Mouse (Mus musculus) ovary, postnatal 10 days (tissue): ENCODE results near the gene G3bp2.

Source experiments
- DNase-seq: peaks from one replicate; pipeline ENCODE4 v3.0.0; 2022; ENCODE audit warnings: low spot score

Gene G3bp2

DNA sequence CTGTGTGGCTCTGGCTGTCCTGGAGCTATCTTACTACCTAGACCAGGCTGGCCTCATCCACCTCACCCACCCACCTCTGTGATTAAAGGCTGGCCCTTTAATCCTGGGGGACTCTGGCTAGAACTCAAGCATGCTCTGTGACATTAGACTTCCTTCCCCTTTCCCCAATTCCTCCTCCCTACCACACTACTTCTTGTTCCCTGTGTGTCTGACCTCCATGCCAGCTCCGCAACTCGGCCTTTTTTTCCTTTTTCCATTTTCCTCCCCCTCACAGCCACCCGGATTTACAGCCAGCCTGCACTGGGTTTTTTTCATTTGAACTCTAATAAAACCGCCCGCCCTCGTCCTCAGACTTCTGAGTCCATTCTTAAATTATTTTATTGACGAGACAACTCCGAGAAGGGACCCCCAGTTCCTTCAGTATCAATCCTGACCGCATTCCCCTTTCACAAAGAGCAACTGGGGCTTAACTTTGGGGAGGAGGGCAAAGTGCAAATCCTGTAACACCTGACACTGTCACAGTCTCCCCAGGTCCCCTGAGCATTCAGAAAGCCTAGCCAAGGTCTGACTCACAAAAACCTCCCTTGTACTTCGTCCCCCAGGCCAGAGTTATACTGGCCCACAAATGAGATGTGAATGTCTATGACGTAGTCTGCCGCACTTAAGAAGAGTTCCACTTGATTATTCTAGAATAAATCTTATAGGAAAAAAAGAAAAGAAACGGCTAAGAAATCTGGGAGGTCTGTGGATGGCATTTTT, 15.0 kb upstream of the G3bp2 start:
- no peak for DNase-seq

DNA sequence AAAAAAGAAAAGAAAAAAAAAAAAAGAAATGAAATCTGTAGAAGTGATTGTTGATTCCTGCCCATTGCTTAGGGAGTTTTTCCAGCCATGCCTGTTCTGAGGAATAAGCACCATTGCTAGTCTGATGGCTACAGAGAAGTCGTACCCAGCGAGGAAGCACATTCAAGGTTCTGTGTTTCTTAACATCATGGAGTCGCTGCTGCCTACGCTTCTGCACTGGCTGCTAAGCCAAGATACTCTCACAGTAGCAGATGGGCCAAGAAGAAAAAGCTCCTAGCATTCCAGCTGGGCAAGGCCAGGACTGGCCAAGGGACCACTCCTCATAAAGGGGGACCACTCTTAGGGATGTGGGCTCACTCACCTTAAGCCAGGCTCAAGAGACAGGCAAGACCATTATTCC, 14.3 kb upstream of the G3bp2 start:
- DNase-seq: no peak

DNA sequence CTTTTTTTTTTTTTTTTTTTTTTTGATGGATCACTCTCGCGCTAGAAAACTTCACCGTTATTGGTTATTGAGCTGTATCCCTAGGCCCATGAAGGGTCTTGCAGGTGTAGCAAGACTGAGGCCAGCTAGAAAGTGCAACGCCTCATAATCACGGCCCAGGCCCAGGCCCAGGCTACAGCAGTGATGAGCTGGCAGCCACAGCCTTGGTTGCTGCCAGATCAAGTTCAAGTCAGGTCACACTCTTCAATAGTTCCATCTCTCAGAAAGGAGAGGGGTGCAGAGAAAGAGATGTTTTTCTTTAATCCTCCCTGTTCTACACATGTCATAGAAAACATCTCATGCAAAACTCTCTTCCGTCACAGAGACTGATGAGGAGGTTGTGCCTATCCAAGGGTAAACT, 13.3 kb upstream of the G3bp2 start:
- no peak for DNase-seq

DNA sequence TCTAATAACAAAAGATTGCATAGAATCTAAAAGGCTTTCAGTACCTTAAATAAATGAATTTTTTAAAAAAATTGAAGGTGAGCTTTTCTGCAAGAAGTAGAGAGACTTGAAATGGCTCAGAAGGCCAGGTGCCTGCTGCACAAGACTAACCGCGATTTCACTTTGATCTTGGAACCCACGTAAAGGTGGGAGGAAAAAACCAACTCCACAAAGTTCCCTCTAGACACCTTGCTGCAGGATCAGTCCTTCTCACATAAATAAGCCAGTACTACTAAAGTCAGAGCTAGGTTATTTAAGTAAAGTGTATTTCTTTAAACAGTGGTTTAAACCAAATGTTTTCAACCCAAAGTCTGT, 10.5 kb upstream of the G3bp2 start:
- DNase-seq: no peak

DNA sequence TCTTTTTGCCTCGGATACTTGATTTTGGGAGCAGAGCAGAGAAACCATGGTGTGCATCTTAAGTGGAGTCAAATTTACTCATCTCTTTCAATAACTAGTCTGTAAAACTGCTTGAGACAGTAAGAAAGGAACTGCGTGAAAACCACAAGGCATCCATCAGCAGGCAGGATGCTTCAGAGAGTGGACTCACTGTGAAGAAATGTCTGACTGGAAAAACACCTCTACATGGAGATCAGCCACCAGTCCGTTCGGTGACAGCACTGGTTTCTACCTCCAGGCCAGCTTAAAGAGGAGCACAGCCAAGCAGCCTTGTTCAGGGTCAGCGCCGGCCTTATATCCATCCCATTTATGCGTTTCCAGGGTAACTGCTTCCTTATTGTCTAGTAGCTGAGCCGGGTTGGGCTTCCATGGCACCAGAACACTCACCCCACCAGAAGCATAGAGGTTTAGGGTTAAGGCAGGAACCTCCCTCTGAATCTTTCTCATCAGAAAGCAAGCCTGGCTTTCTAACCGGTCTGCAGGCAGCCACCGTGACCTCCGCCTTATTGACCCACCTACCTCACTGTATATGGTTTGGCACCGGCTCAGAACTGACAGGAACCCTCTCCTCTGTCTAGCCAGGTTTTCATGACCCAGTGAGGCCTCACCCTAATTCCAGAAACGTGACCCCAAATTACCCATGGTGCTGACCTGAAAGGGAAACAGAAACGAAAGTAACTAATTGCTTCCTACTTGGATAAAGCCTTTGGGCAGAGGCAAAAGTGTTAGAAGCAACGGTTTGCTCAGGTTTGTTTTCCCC, 9.9 kb upstream of the G3bp2 start:
- no peak for DNase-seq

DNA sequence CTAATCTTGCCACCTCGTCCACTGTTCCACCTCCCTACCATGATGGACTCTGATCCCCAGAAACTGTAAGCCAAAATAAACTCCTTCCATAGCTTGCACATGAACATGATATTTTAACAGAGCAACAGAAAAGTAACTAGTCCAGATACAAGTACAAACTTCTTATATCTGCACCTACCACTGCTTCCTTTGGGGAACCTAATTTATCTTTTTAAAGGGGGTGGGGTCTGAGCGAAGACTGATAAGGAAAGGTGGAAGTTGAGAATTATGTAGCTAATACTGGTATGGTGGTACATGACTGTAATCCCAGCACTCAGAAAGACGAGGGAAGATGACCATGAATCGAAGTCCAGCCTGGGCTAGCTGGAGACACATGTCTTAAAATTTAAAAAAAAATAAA, 4.0 kb upstream of the G3bp2 start:
- DNase-seq: no peak

DNA sequence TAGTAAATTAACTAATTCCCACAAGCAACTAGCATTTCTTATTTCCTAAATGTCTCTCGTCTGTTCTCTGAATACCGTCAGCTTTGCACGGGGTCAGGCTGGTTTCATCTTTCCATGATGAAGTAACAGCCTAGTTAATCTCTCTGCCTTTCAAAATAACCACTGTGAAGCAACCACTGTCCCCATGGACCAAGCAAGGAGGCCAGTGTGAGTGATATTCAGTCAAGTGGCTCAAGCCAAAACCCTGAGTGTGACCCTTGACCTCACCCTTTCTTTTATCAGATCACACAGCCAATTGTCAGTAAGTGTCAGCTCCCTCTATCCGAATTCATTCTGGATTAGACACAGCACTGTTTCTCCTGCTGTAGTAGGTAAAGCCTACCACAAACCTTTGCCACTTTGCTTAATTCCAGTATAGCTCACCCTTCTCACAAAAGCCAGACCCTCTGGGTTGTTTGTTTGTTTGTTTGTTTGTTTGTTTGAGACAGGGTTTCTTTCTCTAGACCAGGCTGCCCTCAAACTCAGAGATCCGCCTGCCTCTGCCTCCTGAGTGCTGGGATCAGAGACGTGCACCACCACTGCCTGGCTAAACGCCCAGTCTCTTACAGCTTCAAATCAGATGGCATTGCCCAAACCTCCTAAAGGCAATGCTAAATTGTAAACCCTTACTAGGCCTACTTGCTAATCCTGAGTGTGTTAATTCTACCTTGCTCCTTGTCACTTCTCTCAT, 2.5 kb upstream of the G3bp2 start:
- DNase-seq: no peak

DNA sequence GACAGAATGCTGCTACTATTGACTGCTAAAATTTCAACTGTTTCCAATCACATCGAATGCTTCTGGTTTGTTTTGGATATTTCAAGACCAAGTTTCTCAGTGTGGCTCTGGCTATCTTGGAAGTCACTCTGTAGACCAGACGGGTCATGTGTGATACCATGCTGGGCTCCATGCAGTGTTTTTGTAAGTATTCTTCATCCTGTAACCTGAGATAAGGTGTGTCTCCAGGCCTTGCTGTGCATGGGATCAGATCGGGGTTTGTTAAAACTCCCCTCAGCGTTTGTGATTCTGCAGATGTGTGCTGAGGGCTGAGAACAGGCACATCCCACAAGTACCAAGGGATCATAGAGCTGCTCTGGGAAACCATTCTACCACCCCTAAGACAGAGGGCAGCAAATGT, 1.7 kb upstream of the G3bp2 start:
- no peak for DNase-seq

DNA sequence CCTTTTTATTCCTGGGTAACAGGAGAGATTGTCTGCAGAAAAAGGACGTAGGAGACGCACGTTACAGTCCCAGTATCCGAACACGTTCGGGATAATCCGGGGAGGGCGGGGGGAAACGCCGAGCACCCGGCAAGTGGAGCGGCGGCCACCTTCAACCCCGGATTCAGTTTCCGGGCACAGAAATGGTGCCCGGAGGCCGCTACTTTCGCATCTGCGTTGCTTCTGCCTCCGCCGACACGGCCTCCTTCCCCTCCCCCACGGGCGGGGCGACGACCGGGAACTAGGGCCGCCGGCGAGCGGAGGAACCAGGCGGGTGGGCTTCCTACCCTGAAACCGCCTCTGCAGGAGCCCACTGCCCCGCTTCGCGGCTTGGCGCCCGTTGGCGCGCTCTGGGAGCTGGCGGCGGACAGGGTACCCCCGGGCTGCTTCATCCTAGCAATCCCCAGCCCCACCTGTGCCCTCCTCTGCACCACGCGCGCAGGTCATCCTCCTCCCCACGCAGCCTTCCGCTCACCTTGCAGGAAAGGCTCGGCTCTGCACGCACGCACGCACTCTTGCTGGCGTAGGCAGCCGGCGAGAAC, 608 bp downstream of the G3bp2 start:
- DNase-seq: no peak

DNA sequence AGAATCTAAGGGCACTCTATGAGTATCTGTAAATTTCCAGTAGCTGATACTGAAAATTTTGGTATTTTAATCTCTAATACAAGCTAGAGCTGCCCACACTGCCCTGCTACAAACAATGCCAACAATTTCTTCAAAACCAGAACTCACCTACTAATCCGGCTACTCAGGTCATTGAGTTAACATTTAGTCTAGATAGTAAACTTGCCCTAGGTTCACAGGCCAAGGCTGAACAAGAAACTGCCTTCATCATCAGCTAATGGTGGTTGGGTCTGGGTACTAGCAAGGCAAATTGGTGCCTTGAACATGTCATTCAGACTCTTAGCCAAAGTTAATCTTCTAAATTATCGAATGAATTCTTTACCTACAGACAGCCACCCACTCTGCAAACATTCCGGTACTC, 2.2 kb downstream of the G3bp2 start:
- no peak for DNase-seq

DNA sequence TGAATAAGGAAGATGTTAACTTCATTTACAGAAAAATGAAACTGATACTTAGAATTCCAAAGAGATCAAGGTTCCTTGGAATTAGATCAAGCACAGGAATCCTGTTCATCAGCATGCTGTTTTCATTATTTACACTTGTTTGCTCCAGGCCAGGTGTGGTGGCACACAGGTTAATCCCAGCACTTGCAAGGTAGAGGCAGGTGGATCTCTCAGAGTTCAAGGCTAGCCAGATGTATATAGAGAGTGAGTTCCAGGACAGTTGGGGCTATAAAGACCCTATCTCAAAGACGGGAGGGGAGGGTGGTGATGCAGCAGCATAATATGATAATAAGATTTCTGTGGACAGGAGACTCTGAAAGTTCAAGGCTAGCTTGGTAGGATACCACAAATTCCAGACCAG, 3.1 kb downstream of the G3bp2 start:
- no peak for DNase-seq

DNA sequence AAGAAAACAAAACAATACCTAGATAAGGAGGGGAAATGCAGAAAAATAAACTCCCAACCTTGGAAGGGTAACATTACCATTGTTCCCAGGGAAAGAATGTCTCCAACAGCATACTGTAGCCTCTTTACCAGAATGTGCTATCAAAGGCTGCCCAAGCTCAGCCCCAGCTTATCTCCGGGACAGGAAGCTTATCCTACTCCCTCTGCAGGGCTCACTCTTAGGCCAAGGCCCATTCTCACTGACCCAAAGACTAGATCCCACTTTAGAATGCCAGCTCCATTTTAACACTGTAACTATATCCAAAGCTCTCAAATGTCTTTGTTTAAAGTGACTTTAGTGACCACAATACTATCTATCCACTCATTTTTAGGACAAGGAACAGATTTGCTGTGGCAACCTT, 4.2 kb downstream of the G3bp2 start:
- DNase-seq: no peak

DNA sequence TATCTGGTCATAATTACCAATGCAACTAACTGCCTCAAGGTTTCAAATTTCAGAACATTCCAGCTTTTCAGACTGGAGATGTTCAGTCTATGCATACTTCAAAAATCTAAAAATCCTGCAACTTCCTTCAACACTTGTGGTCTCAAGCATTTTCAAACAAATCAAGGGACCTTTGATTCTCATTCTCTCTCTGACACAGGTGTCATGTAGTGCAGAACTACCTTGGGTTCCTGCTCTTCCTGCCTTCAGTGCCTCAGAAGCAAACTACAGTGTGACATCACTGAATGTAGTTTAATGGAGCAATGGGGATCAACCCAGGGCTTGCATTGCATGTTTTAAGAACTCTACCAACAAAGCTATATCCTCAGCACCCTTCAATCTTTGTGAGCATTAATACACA, 4.8 kb downstream of the G3bp2 start:
- DNase-seq: no peak

DNA sequence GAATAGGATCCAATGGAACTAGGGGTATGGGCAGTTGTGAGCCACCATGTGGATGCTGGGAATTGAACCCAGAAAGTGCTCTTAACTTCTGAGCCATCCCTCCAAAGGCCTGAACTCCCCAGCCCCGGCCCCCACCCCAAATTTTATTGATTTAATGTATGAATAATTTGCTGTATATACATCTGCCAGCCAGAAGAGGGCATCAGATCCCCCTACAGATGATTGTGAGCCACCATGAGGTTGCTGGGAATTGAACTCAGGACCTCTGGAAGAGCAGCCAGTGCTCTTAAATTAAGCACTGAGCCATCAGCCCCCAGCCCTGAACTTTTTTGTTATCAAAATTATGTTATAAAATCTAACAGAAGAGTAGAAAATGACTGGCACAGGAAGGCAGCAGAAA, 7.2 kb downstream of the G3bp2 start:
- DNase-seq: no peak

DNA sequence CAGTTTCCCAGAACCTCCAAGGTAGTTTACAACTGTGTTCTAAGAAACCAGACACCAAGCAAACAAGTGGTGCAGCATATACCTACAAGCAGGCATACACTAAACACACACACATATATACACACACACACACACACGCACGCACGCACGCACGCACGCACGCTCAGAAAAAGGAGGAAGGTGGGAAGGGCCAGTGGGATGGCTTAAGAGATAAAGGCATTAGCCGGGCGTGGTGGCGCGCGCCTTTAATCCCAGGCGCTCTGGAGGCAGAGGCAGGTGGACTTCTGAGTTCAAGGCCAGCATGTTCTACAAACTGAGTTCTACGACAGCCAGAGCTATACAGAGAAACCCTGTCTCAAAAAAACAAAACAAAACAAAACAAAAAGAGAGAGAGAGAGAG, 9.5 kb downstream of the G3bp2 start:
- DNase-seq: no peak

DNA sequence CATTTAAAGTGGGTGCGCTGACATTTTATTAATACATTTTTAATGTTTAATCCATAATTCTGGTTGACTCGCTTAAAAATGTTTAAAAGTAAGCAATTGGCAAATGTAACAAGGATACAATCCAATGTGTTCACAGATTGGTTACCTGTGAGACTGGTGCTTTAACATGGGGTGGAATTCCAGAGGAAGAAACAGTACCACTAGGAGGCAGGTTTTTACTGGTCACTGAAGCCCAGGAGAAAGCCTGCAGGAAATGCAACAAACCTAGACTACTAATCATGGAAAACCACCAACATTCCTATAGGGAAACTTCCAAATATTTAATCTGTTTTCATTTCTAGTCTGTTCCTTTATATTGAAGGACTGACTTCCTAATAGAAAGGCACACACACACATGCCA, 20.3 kb downstream of the G3bp2 start:
- DNase-seq: no peak

DNA sequence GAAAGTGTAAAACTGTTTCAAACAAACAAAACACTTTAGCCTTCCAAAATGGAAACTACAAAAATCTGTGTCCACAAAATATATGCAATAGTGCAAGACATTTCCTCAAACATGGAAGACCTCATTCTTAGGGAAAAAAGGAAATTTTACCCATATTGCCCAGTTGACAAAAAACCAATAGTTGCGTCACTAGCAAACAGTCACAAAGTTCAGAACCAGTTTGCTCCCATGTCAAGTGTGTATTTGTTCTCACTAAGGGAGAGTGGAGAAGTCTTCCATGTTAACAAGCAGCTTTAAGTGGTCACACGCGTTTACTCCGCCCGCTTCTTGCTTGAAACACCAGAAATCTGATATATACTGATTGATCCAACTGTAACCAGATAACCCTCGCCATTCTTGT, 30.7 kb downstream of the G3bp2 start:
- DNase-seq: no peak

DNA sequence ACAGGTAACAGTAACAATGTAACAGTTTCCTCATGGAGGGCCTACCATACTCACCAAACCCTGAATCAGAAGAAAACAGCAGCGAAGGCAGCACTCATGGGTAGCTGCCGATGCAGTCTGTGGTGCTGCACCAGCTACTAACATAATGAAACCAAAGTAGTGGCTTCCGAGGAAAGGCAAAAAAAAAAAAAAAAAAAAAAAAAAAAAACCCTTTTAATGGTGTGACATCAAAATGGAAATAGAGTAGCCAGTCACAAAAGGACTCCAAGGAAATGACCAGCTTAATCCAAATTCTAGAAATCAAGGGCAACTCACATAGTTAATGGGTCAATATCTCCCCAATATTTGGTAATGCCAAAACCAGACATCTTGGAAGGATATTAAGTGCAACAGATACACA, 33.1 kb downstream of the G3bp2 start:
- no peak for DNase-seq

DNA sequence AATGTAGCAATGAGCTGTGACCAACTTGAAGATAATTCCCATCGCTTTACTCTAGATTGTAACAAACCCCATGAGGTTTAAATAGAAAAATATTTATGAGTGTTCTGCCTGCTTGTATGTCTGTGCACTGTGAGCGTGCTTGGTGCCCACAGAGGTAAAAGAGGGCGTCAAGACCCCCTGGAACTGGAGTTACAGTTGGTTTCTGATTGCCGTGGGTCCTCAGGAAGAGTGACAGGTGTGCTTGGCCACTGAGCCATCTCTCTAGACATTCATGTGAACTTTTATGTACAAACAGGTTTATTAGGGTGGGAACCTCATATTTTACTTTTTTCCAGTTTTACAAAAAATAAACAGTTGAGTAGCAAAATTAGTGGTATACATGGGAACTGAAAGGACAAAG, 39.7 kb downstream of the G3bp2 start, which contains the start of gene Cdkl2:
Cdkl2 (minus strand) TSS at position 101 of the 400 bp plus-strand sequence.
- no peak for DNase-seq

DNA sequence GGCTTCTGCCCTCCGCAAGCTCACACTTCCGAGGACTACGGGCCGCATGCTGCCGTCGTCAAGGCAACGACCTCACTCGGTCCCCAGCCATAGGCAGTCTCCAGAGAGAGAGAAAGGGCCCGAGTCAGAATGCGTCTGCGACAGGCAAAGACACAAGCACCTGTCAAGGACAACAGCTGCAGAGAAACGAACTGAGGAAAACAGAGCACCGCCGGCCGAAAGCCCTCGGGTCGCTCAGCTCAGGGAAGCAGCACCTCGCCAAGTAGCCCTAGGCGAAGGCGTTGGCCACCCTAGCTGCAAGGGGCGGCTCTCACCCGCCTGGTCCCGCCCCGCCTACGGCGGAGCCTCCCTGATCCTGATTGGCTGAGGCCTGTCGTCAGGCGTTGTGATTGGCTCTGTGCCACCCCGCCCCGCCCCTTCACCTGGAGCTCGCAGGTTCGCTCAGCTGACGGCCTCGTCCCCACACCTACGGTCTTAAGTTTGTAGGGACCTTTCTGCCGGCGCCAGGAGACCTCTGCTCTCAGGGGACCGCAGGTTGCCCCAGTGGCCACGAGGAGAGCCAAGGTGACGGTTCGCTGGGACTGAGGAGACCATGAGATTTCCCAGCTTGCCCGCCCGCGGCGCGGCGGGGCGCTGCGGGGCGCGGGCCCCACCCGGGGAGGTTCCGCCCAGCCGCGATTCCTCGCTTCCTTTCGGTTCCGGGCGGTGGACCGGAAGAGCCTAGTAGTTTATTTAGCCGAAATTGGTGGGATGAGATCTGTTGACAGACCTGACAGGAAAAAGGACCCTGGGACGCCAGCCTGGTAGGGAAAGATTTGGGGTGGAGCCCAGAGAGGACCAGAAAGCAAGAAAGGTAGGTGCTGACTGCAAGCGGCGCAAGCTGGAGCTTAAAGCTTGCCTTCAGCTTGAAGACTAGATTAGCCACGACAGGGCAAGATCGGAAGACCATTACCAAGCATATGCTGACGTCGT, 40.9 kb downstream of the G3bp2 start:
- DNase-seq: peak; percentile 89

DNA sequence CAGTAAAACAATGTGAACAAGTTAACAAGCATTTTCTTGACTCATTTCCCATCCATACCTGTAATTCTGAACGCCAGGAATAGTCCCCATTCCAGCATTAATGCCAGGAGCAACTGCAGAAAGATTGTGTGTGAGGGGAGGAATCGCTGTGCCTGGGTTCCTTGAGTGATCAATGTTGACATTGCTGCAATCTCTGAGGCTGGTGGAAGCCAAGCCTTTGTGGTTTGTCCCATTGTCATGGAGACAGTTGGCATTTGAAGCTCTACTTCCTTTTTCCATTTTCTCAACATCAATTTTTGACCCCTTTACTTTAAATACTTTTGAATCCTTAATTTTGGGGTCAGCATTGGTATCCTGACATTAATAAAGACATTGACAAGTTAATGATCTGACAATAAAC, 63.6 kb downstream of the G3bp2 start:
- DNase-seq: no peak

DNA sequence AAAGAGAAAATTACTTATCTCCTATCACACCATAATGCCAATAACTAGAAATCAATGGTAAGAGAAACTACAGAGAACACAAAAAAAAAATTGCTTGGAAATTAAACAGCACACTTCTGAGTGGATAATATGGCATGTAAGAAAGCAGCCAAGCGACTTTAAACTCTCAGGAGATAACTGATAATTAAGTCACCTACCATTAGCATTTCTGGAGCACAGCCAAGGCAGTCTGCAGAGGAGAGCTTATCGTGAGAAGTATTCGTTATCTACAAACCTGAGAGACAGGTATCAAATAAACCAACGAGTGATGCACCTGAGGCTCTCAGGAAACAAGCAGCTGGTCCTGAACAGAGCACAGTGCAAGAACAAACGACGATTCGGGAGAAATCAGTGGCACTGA, 71.8 kb downstream of the G3bp2 start:
- DNase-seq: no peak
